Mouse (Mus musculus) common myeloid progenitor, adult 5-6 weeks (primary cell): ENCODE results near the gene Pid1. TPM values are rescaled to one million over a fixed set of nuclear protein-coding genes. Genes with fewer than 3 reads are reported as not detected.
"Not testable (repeated sequence)": the region's sequence is repeated elsewhere in the genome, so short reads cannot be mapped to it uniquely, and the experiment has no call there.

Experiments used
- ATAC-seq: replicated peaks from 2 replicates; pipeline ENCODE4 v1.8.0; 2016; ENCODE audit warnings: low read depth, mild to moderate bottlenecking, moderate TSS enrichment, inconsistent platforms; ENCODE audit not compliant: poor library complexity, severe bottlenecking
- total RNA-seq: library from RNA; stranded (forward); fragments of 200-1000, 187-1606 nt; gene quantifications from 2 replicates; pipeline ENCODE4 v1.2.3, GENCODE M21; 2017

Gene Pid1
- total RNA-seq, 1 experiment from 2014 or later, result 1.8 TPM

- ATAC-seq, result no peak
Measured at GRCm38 (mm10) chr1:84278359-84279255, 85.4 kb downstream of the Pid1 start.

GRCm38 (mm10) chr1:84272951-84273350 lies 91.0 kb downstream of the Pid1 start:
- no peak for ATAC-seq

GRCm38 (mm10) chr1:84271712-84272200 lies 92.2 kb downstream of the Pid1 start:
- no peak for ATAC-seq

GRCm38 (mm10) chr1:84257656-84258055 lies 106.3 kb downstream of the Pid1 start:
- ATAC-seq, result no peak

- ATAC-seq, result no peak
Measured at GRCm38 (mm10) chr1:84254361-84254760, 109.6 kb downstream of the Pid1 start.

GRCm38 (mm10) chr1:84253838-84254237 lies 110.1 kb downstream of the Pid1 start:
- no peak for ATAC-seq

GRCm38 (mm10) chr1:84251205-84251604 lies 112.8 kb downstream of the Pid1 start:
- ATAC-seq, result peak; percentile 79

- peak; percentile 90 for ATAC-seq
Measured at GRCm38 (mm10) chr1:84250770-84251169, 113.2 kb downstream of the Pid1 start.

GRCm38 (mm10) chr1:84249772-84250338 lies 114.1 kb downstream of the Pid1 start:
- no peak for ATAC-seq

- ATAC-seq, result no peak
Measured at GRCm38 (mm10) chr1:84247111-84247510, 116.9 kb downstream of the Pid1 start.

- peak; percentile 61 for ATAC-seq
Measured at GRCm38 (mm10) chr1:84241192-84241828, 122.7 kb downstream of the Pid1 start.

GRCm38 (mm10) chr1:84240203-84240602 lies 123.8 kb downstream of the Pid1 start:
- ATAC-seq, result peak; percentile 62

GRCm38 (mm10) chr1:84230431-84230830 lies 133.5 kb downstream of the Pid1 start:
- no peak for ATAC-seq

GRCm38 (mm10) chr1:84225626-84226025 lies 138.4 kb downstream of the Pid1 start:
- ATAC-seq, result no peak

GRCm38 (mm10) chr1:84222051-84222450 lies 141.9 kb downstream of the Pid1 start:
- ATAC-seq, result no peak

GRCm38 (mm10) chr1:84218605-84219004 lies 145.4 kb downstream of the Pid1 start:
- peak; percentile 87 for ATAC-seq

- ATAC-seq, result peak; percentile 71
Measured at GRCm38 (mm10) chr1:84217777-84218176, 146.2 kb downstream of the Pid1 start.

GRCm38 (mm10) chr1:84211507-84211906 lies 152.5 kb downstream of the Pid1 start:
- ATAC-seq, result no peak

GRCm38 (mm10) chr1:84205746-84206145 lies 158.2 kb downstream of the Pid1 start:
- not testable (repeated sequence) for ATAC-seq

GRCm38 (mm10) chr1:84203494-84203893 lies 160.5 kb downstream of the Pid1 start:
- peak; percentile 90 for ATAC-seq

- peak; percentile 59; the same call in 1 of the 2 replicates for ATAC-seq
Measured at GRCm38 (mm10) chr1:84199890-84200289, 164.1 kb downstream of the Pid1 start.
